Mouse (Mus musculus) CD4-positive helper T cell, adult 2 months (primary cell): Measurements from ENCODE around the gene Pikfyve.
"Not testable (repeated sequence)": the region's sequence is repeated elsewhere in the genome, so short reads cannot be mapped to it uniquely, and the experiment has no call there.

ENCODE experiments used
- DNase-seq: peaks from one replicate; pipeline ENCODE4 v3.0.0-alpha.2; 2012; ENCODE audit warnings: low read depth, missing footprints, low spot score

Pikfyve gene

GRCm38 (mm10) chr1:65185011-65185410 is 1.5 kb upstream of the Pikfyve start:
- DNase-seq, result no peak

- peak; percentile 9 for DNase-seq
These were observed 818 bp upstream of the Pikfyve start for GRCm38 (mm10) chr1:65185524-65186205.

- DNase-seq, result no peak
These were observed 569 bp downstream of the Pikfyve start for GRCm38 (mm10) chr1:65187074-65187430.

- DNase-seq, result no peak
These were observed 3.7 kb downstream of the Pikfyve start for GRCm38 (mm10) chr1:65190172-65190571.

GRCm38 (mm10) chr1:65193226-65193625 is 6.7 kb downstream of the Pikfyve start:
- no peak for DNase-seq

- no peak for DNase-seq
These were observed 11.9 kb downstream of the Pikfyve start for GRCm38 (mm10) chr1:65198425-65198824.

GRCm38 (mm10) chr1:65198861-65199260 is 12.4 kb downstream of the Pikfyve start:
- no peak for DNase-seq

- no peak for DNase-seq
These were observed 17.8 kb downstream of the Pikfyve start for GRCm38 (mm10) chr1:65204299-65204698.

GRCm38 (mm10) chr1:65213214-65213613 is 26.7 kb downstream of the Pikfyve start:
- DNase-seq, result no peak

- DNase-seq, result no peak
These were observed 31.1 kb downstream of the Pikfyve start for GRCm38 (mm10) chr1:65217567-65217966.

- no peak for DNase-seq
These were observed 31.5 kb downstream of the Pikfyve start for GRCm38 (mm10) chr1:65217972-65218371.

- DNase-seq, result no peak
These were observed 37.2 kb downstream of the Pikfyve start for GRCm38 (mm10) chr1:65223654-65224053.

- DNase-seq, result no peak
These were observed 41.2 kb downstream of the Pikfyve start for GRCm38 (mm10) chr1:65227681-65228080.

GRCm38 (mm10) chr1:65229768-65230167 is 43.3 kb downstream of the Pikfyve start:
- not testable (repeated sequence) for DNase-seq

GRCm38 (mm10) chr1:65230566-65230965 is 44.1 kb downstream of the Pikfyve start:
- no peak for DNase-seq

GRCm38 (mm10) chr1:65237712-65238111 is 51.2 kb downstream of the Pikfyve start:
- peak; percentile 5 for DNase-seq

GRCm38 (mm10) chr1:65245637-65246036 is 59.2 kb downstream of the Pikfyve start:
- no peak for DNase-seq

- DNase-seq, result no peak
These were observed 94.0 kb downstream of the Pikfyve start for GRCm38 (mm10) chr1:65280461-65280860.

- no peak for DNase-seq
These were observed 95.3 kb downstream of the Pikfyve start, which contains the start of gene Pth2r for GRCm38 (mm10) chr1:65281756-65282155. Gene Pth2r (plus strand): TSS chr1:65282056.

- DNase-seq, result peak; percentile 30
These were observed 96.3 kb downstream of the Pikfyve start for GRCm38 (mm10) chr1:65282766-65283165.

GRCm38 (mm10) chr1:65308476-65308875 is 122.0 kb downstream of the Pikfyve start:
- DNase-seq, result no peak

GRCm38 (mm10) chr1:65311214-65311933 is 124.9 kb downstream of the Pikfyve start:
- DNase-seq, result no peak

- DNase-seq, result peak; percentile 21
These were observed 125.6 kb downstream of the Pikfyve start for GRCm38 (mm10) chr1:65312118-65312517.
